Mouse (Mus musculus) bone marrow macrophage, adult 2 months (primary cell): ENCODE results near the gene Pip4k2c.

Experiments used
- CTCF ChIP-seq: IDR thresholded peaks from 2 replicates; pipeline ENCODE4 v1.5.1; 2012; ENCODE audit warnings: low read depth, mild to moderate bottlenecking, low read length, moderate library complexity
- POLR2A ChIP-seq: IDR thresholded peaks from 2 replicates; pipeline ENCODE4 v1.6.1; 2012; ENCODE audit warnings: mild to moderate bottlenecking, low read depth, low read length, borderline replicate concordance

DNA sequence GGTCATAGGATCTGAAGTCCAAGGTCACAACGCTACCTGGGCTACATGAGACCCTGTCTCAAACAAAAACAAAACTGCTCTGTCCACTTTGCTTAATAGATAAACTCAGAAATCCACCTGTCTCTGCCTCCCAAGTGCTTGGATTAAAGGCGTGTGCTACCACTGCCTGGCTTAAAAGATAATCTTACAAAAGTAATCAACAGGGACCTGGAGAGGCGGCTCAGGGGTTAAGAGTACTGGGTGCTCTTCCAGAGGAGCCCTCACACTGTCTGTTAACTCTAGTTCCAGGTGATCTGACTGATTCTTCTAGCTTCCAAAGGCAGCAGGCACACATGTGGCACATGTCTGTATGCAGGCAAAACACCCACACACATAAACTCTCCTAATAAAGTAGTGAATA lies 8.3 kb downstream of the Pip4k2c start:
- no peak for TF ChIP-seq CTCF
- no peak for TF ChIP-seq POLR2A
